15 mouse cellular contexts compared by ENCODE assay signal in the genomic region with DNA sequence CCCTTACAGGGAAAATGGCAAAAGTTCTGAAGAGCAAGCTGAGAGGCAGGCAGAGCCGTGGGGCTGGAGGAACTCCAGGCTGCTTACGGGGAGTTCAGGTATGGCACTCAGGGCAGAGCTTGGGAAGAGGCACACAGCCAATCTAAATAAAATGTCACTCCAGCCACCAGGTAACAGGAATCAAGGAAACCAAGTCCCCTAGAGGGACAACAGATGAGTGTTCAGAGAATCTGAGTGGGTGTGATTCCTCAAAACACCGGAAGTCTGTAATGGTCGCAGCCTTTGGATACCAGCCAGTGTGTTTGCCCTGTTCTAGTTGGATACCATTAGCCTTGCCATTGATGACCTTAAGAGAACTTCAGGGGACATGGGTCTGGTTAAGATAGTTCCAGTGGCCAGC. TPM values are rescaled to one million over a fixed set of nuclear protein-coding genes. Genes with fewer than 3 reads are reported as not detected.
DNase-seq lines count a peak whose midpoint lies in the region; ATAC-seq and TF ChIP-seq lines count a peak whose summit lies in the region.
"Had no signal": no experiment of that assay in that cellular context is flagged by ENCODE, and none has a peak within 500 bp of the region (broad histone marks: within the 10 kb centered on the region; RNA-seq: fewer than 3 reads in every experiment).

No protein-coding gene starts in this region.

- H3K9me3 ChIP-seq in embryonic facial prominence, embryonic 10.5 days = no peaks in the 10 kb centered on the region
- H3K9me3 ChIP-seq in embryonic facial prominence, embryonic 12.5 days = no peaks in the 10 kb centered on the region
- no peaks in the 10 kb centered on the region for H3K9me3 ChIP-seq in intestine, postnatal 0 days (ENCODE audit: control insufficient read depth)
- H3K9me3 ChIP-seq: hindbrain, embryonic 12.5 days; liver, embryonic 12.5 days; midbrain, embryonic 15.5 days had no signal

- peak; percentile 6 for DNase-seq in embryonic facial prominence, embryonic 10.5 days (ENCODE audit: low spot score)
- peak; percentile 32 for DNase-seq in lung, postnatal 10 days
- no peak for DNase-seq in gastrocnemius, adult 18-20 months (ENCODE audit: low spot score)
- no peak for DNase-seq in left cerebral cortex, adult 2 months (ENCODE audit: extremely low spot score in 1 of 2, low spot score in 2 of 2)
- no peak for DNase-seq in layer of hippocampus, adult 9-10 months (ENCODE audit: low spot score)
- DNase-seq: cerebellum, postnatal 25 days; right cerebral cortex, postnatal 14 days had no signal

- H3K27ac ChIP-seq in embryonic facial prominence, embryonic 10.5 days (replicated peaks) = peak overlapping the region; percentile 71; the same call in 1 of the 2 replicates
- H3K27ac ChIP-seq in embryonic facial prominence, embryonic 12.5 days = peak overlapping the region; percentile 82; the same call in 1 of the 2 replicates
- H3K27ac ChIP-seq in intestine, postnatal 0 days (ENCODE audit: low read depth, low read length) = no peak overlapping the region
- H3K27ac ChIP-seq in left cerebral cortex, adult 2 months = no peak overlapping the region
- H3K27ac ChIP-seq: liver, embryonic 12.5 days; midbrain, embryonic 15.5 days had no signal

- no peak overlapping the region for H3K9ac ChIP-seq in embryonic facial prominence, embryonic 12.5 days
- H3K9ac ChIP-seq in intestine, postnatal 0 days (ENCODE audit: low read depth, low read length) = no peak overlapping the region
- H3K9ac ChIP-seq: hindbrain, embryonic 12.5 days; liver, embryonic 12.5 days; midbrain, embryonic 15.5 days had no signal

- intact Hi-C loops in left cerebral cortex, adult 2 months (cut with DNase I) = no loop called here

- TF ChIP-seq CTCF in intestine, postnatal 0 days (IDR thresholded peaks at IDR 0.05; ENCODE audit: low read depth) = no peak
- no peak for TF ChIP-seq CTCF in left cerebral cortex, adult 2 months (IDR thresholded peaks at IDR 0.05)

- WGBS in embryonic facial prominence, embryonic 10.5 days = 90% methylated on average over 4 of the region's 4 CpGs
- WGBS in embryonic facial prominence, embryonic 12.5 days = 57% methylated on average over 4 of the region's 4 CpGs
- 35% methylated on average over 4 of the region's 4 CpGs for WGBS in intestine, postnatal 0 days

- no peaks in the 10 kb centered on the region for H3K36me3 ChIP-seq in embryonic facial prominence, embryonic 10.5 days (replicated peaks)
- no peaks in the 10 kb centered on the region for H3K36me3 ChIP-seq in embryonic facial prominence, embryonic 12.5 days
- no peaks in the 10 kb centered on the region for H3K36me3 ChIP-seq in intestine, postnatal 0 days (ENCODE audit: control insufficient read depth, insufficient read depth)
- H3K36me3 ChIP-seq: hindbrain, embryonic 12.5 days; liver, embryonic 12.5 days; midbrain, embryonic 15.5 days had no signal

- peaks cover 21% of the 10 kb centered on the region for H3K4me1 ChIP-seq in embryonic facial prominence, embryonic 10.5 days
- H3K4me1 ChIP-seq in embryonic facial prominence, embryonic 12.5 days = peaks cover 27% of the 10 kb centered on the region
- peaks cover 7% of the 10 kb centered on the region; the same call in 1 of the 2 replicates for H3K4me1 ChIP-seq in intestine, postnatal 0 days (replicated peaks; ENCODE audit: control insufficient read depth, insufficient read depth, low read length)
- H3K4me1 ChIP-seq: liver, embryonic 12.5 days had no signal

- ATAC-seq in embryonic facial prominence, embryonic 12.5 days (ENCODE audit: insufficient number of reproducible peaks, insufficient read depth, low FRiP score, low TSS enrichment) = no peak
- peak; percentile 26; the same call in 1 of the 2 replicates for ATAC-seq in intestine, postnatal 0 days
- ATAC-seq: CD4-positive, CD25-positive, alpha-beta regulatory T cell, adult 4 months; forebrain, embryonic 14.5 days; liver, embryonic 12.5 days had no signal

- H3K4me3 ChIP-seq in embryonic facial prominence, embryonic 10.5 days = no peak overlapping the region
- H3K4me3 ChIP-seq in embryonic facial prominence, embryonic 12.5 days = no peak overlapping the region
- no peak overlapping the region for H3K4me3 ChIP-seq in intestine, postnatal 0 days (ENCODE audit: low read depth, low read length)
- no peak overlapping the region for H3K4me3 ChIP-seq in left cerebral cortex, adult 2 months
- H3K4me3 ChIP-seq: hindbrain, embryonic 12.5 days; liver, embryonic 12.5 days; midbrain, embryonic 15.5 days had no signal

- no peak overlapping the region for H3K4me2 ChIP-seq in embryonic facial prominence, embryonic 12.5 days (replicated peaks)
- H3K4me2 ChIP-seq in intestine, postnatal 0 days (replicated peaks; ENCODE audit: low read depth) = peak overlapping the region; percentile 58
- H3K4me2 ChIP-seq: liver, embryonic 12.5 days; midbrain, embryonic 15.5 days had no signal

- H3K27me3 ChIP-seq in embryonic facial prominence, embryonic 10.5 days (replicated peaks; ENCODE audit: low read depth, poor library complexity, severe bottlenecking) = no peaks in the 10 kb centered on the region
- H3K27me3 ChIP-seq in embryonic facial prominence, embryonic 12.5 days = no peaks in the 10 kb centered on the region
- H3K27me3 ChIP-seq in intestine, postnatal 0 days (replicated peaks; ENCODE audit: control insufficient read depth, insufficient read depth, low read length) = no peaks in the 10 kb centered on the region
- H3K27me3 ChIP-seq: hindbrain, embryonic 12.5 days; midbrain, embryonic 15.5 days had no signal

RNA-seq across cellular contexts. Expression of gene Cald1, which starts 55.4 kb away (rescaled TPM):
- polyA plus RNA-seq in embryonic facial prominence, embryonic 10.5 days (2016; fragmentation: Nextera tagmentation; extraction: Ambion mirVana) = 189 and 232 TPM in 2 replicates
- 342 and 370 TPM in 2 replicates for polyA plus RNA-seq in embryonic facial prominence, embryonic 12.5 days (2016; fragmentation: Nextera tagmentation; extraction: Ambion mirVana)
- polyA plus RNA-seq in intestine, postnatal 0 days (2015; fragmentation: Nextera tagmentation; extraction: Ambion mirVana) = 239 and 283 TPM in 2 replicates
- total RNA-seq in gastrocnemius, adult 18-20 months (2021) = 10 to 100 TPM; 23.3 to 35.0 TPM
- 10 to 100 TPM; 20.9 to 22.4 TPM for total RNA-seq in left cerebral cortex, adult 2 months (2021)
- total RNA-seq: MEL had no signal

Comparison
In these comparisons a context has a peak if more than half of its experiments do, and no peak if none do; other contexts are left out.
1. DNase-seq: peak in embryonic facial prominence, embryonic 10.5 days (single experiment) and lung, postnatal 10 days (single experiment); none in gastrocnemius, adult 18-20 months (single experiment), left cerebral cortex, adult 2 months (0 of 2) and layer of hippocampus, adult 9-10 months (single experiment).
2. H3K27ac ChIP-seq: peak in embryonic facial prominence, embryonic 10.5 days (single experiment) and embryonic facial prominence, embryonic 12.5 days (single experiment); none in intestine, postnatal 0 days (single experiment) and left cerebral cortex, adult 2 months (single experiment).